Mouse (Mus musculus) stomach, embryonic 14.5 days (tissue): ENCODE results near the gene Lat. TPM values are rescaled to one million over a fixed set of nuclear protein-coding genes. Genes with fewer than 3 reads are reported as not detected.
"Not testable (repeated sequence)": the region's sequence is repeated elsewhere in the genome, so short reads cannot be mapped to it uniquely, and the experiment has no call there.

Experiments used
- ATAC-seq: fragments of 200-750 bp; cut with Nextera tagmentation; 2 replicates; pipeline ENCODE4 v1.8.0; 2017; ENCODE audit warnings: low read depth, moderate TSS enrichment; ENCODE audit not compliant: insufficient number of reproducible peaks, insufficient read depth, low FRiP score
- H3K27ac ChIP-seq: fragments of 300-500 bp; sonication (generic); 2 replicates; pipeline ENCODE4 v1.5.1; 2014; ENCODE audit warnings: mild to moderate bottlenecking, low read length, moderate library complexity, mixed read lengths
- H3K27me3 ChIP-seq: fragments of 300-500 bp; sonication (generic); 2 replicates; pipeline ENCODE4 v1.6.1; 2014; ENCODE audit warnings: low read length, control low read depth, mixed read lengths; ENCODE audit not compliant: control insufficient read depth, insufficient read depth
- H3K36me3 ChIP-seq: fragments of 300-500 bp; sonication (generic); 2 replicates; pipeline ENCODE4 v1.6.1; 2014; ENCODE audit warnings: mild to moderate bottlenecking, control low read depth, low read length, moderate library complexity, mixed read lengths; ENCODE audit not compliant: control insufficient read depth, insufficient read depth
- H3K4me1 ChIP-seq: fragments of 300-500 bp; sonication (generic); 2 replicates; pipeline ENCODE4 v1.6.1; 2014; ENCODE audit warnings: low read length, control low read depth, mixed read lengths; ENCODE audit not compliant: control insufficient read depth, insufficient read depth
- H3K4me2 ChIP-seq: fragments of 300-500 bp; sonication (generic); replicated peaks from 2 replicates; pipeline ENCODE4 v1.6.1; 2014; ENCODE audit warnings: low read depth, low read length, control low read depth
- H3K4me3 ChIP-seq: fragments of 300-500 bp; sonication (generic); 2 replicates; pipeline ENCODE4 v1.5.1; 2014; ENCODE audit warnings: low read depth, low read length, control low read depth
- H3K9ac ChIP-seq: fragments of 300-500 bp; sonication (generic); replicated peaks from 2 replicates; pipeline ENCODE4 v1.6.1; 2014; ENCODE audit warnings: low read depth, mild to moderate bottlenecking, control low read depth, low read length, moderate library complexity, mixed read lengths
- H3K9me3 ChIP-seq: fragments of 300-500 bp; sonication (generic); 2 replicates; pipeline ENCODE4 v1.6.1; 2016; ENCODE audit warnings: low read depth, low read length, control low read depth; ENCODE audit not compliant: control insufficient read depth
- WGBS: fragments of 180-500 bp; shearing (Covaris S2); extraction: QIAGEN DNeasy Blood & Tissue Kit; methylation state at CpG from one replicate; pipeline ENCODE4 v1.1.7; 2014; 5-methylcytosine and 5-hydroxymethylcytosine counted together
- polyA plus RNA-seq: library from polyadenylated mRNA; unstranded; fragments of >200 nt; fragmentation: Nextera tagmentation; extraction: Ambion mirVana; gene quantifications from 2 replicates; pipeline ENCODE4 v1.2.1, GENCODE M21; 2014

Gene Lat
- polyA plus RNA-seq = 0.78 and 1.2 TPM in 2 replicates

GRCm38 (mm10) chr7:126369393-126369792, at the start of gene Lat:
Gene Lat (minus strand): TSS chr7:126369570.
- 75% methylated on average over 13 of the region's 13 CpGs for WGBS
- H3K27me3 ChIP-seq = no peaks in the 10 kb centered on the region
- no peak within 1 kb of the TSS for H3K9ac ChIP-seq
- no peak within 1 kb of the TSS for H3K4me2 ChIP-seq
- no peaks in the 10 kb centered on the region for H3K4me1 ChIP-seq
- H3K36me3 ChIP-seq = peaks cover 20% of the 10 kb centered on the region; the same call in 1 of the 2 replicates
- no peak within 1 kb of the TSS for H3K27ac ChIP-seq
- no peak within 1 kb of the TSS for H3K4me3 ChIP-seq
- H3K9me3 ChIP-seq = no peaks in the 10 kb centered on the region
- ATAC-seq = no peak

GRCm38 (mm10) chr7:126418496-126418895, 49.1 kb upstream of the Lat start:
- Histone ChIP-seq H3K9ac (no peak overlapping the region), H3K4me3 (no peak overlapping the region), H3K27me3 (no peaks in the 10 kb centered on the region), H3K36me3 (no peaks in the 10 kb centered on the region), H3K4me1 (no peaks in the 10 kb centered on the region), H3K4me2 (no peak overlapping the region), H3K9me3 (no peaks in the 10 kb centered on the region), H3K27ac (no peak overlapping the region)
- no peak for ATAC-seq
- WGBS = 49% methylated on average over 3 of the region's 3 CpGs

- Histone ChIP-seq H3K9ac (no peak overlapping the region), H3K4me2 (no peak overlapping the region), H3K36me3 (no peaks in the 10 kb centered on the region), H3K4me3 (no peak overlapping the region), H3K27ac (no peak overlapping the region), H3K27me3 (no peaks in the 10 kb centered on the region), H3K4me1 (no peaks in the 10 kb centered on the region), H3K9me3 (no peaks in the 10 kb centered on the region)
- 81% methylated on average over 4 of the region's 4 CpGs for WGBS
- no peak for ATAC-seq
Observed at GRCm38 (mm10) chr7:126417606-126418005, 48.2 kb upstream of the Lat start.

- no peaks in the 10 kb centered on the region for H3K9me3 ChIP-seq
- H3K27me3 ChIP-seq = no peaks in the 10 kb centered on the region
- no peaks in the 10 kb centered on the region for H3K4me1 ChIP-seq
- 64% methylated on average over 8 of the region's 8 CpGs for WGBS
- no peaks in the 10 kb centered on the region for H3K36me3 ChIP-seq
- H3K9ac ChIP-seq = no peak overlapping the region
- no peak for ATAC-seq
- no peak overlapping the region for H3K4me2 ChIP-seq
- H3K4me3 ChIP-seq = no peak overlapping the region
- no peak overlapping the region for H3K27ac ChIP-seq
Observed at GRCm38 (mm10) chr7:126417045-126417444, 47.7 kb upstream of the Lat start.

GRCm38 (mm10) chr7:126416615-126417014, 47.2 kb upstream of the Lat start:
- Histone ChIP-seq H3K9me3 (no peaks in the 10 kb centered on the region), H3K27ac (no peak overlapping the region), H3K9ac (no peak overlapping the region), H3K4me1 (no peaks in the 10 kb centered on the region), H3K27me3 (no peaks in the 10 kb centered on the region), H3K4me3 (no peak overlapping the region), H3K36me3 (no peaks in the 10 kb centered on the region), H3K4me2 (no peak overlapping the region)
- ATAC-seq = no peak
- WGBS = 58% methylated on average over 2 of the region's 2 CpGs

GRCm38 (mm10) chr7:126414725-126415124, 45.4 kb upstream of the Lat start, which contains the start of gene Cd19:
Gene Cd19 (minus strand): TSS chr7:126414889.
- Histone ChIP-seq H3K36me3 (no peaks in the 10 kb centered on the region), H3K9ac (no peak within 1 kb of the TSS), H3K9me3 (no peaks in the 10 kb centered on the region), H3K27me3 (no peaks in the 10 kb centered on the region), H3K4me3 (no peak within 1 kb of the TSS), H3K27ac (no peak within 1 kb of the TSS), H3K4me1 (no peaks in the 10 kb centered on the region), H3K4me2 (no peak within 1 kb of the TSS)
- WGBS = 84% methylated on average over 6 of the region's 6 CpGs
- no peak for ATAC-seq

- H3K4me2 ChIP-seq = no peak overlapping the region
- H3K4me1 ChIP-seq = no peaks in the 10 kb centered on the region
- no peaks in the 10 kb centered on the region for H3K9me3 ChIP-seq
- no peak overlapping the region for H3K9ac ChIP-seq
- ATAC-seq = no peak
- H3K27ac ChIP-seq = no peak overlapping the region
- H3K4me3 ChIP-seq = no peak overlapping the region
- 94% methylated on average over 4 of the region's 4 CpGs for WGBS
- no peaks in the 10 kb centered on the region for H3K36me3 ChIP-seq
- no peaks in the 10 kb centered on the region for H3K27me3 ChIP-seq
Observed at GRCm38 (mm10) chr7:126411061-126411460, 41.7 kb upstream of the Lat start.

GRCm38 (mm10) chr7:126408686-126409085, 39.3 kb upstream of the Lat start:
- H3K4me1 ChIP-seq = no peaks in the 10 kb centered on the region
- no peak overlapping the region for H3K4me3 ChIP-seq
- 76% methylated on average over 2 of the region's 2 CpGs for WGBS
- no peaks in the 10 kb centered on the region for H3K36me3 ChIP-seq
- no peaks in the 10 kb centered on the region for H3K9me3 ChIP-seq
- H3K4me2 ChIP-seq = no peak overlapping the region
- no peak overlapping the region for H3K27ac ChIP-seq
- H3K9ac ChIP-seq = no peak overlapping the region
- no peaks in the 10 kb centered on the region for H3K27me3 ChIP-seq
- ATAC-seq = no peak

- H3K4me3 ChIP-seq, H3K27ac ChIP-seq, H3K4me2 ChIP-seq, H3K4me1 ChIP-seq, H3K9ac ChIP-seq, H3K36me3 ChIP-seq, ATAC-seq, H3K27me3 ChIP-seq, H3K9me3 ChIP-seq: not testable (repeated sequence)
- WGBS = 84% methylated on average over 8 of the region's 8 CpGs
Observed at GRCm38 (mm10) chr7:126402518-126402917, 33.1 kb upstream of the Lat start.
